Mouse (Mus musculus) olfactory bulb, adult 2 months (tissue): ENCODE data around the gene Ptprn2.

Experiments
- CTCF ChIP-seq: fragments of 200-500 bp; IDR thresholded peaks from 2 replicates; pipeline ENCODE4 v1.5.1; 2012; ENCODE audit warnings: low read depth, mild to moderate bottlenecking, low read length, moderate library complexity; ENCODE audit not compliant: insufficient read depth
- POLR2A ChIP-seq: fragments of 200-500 bp; IDR thresholded peaks from 2 replicates; pipeline ENCODE4 v1.6.1; 2012; ENCODE audit warnings: mild to moderate bottlenecking, low read depth, low read length, moderate library complexity; ENCODE audit not compliant: insufficient read depth

DNA sequence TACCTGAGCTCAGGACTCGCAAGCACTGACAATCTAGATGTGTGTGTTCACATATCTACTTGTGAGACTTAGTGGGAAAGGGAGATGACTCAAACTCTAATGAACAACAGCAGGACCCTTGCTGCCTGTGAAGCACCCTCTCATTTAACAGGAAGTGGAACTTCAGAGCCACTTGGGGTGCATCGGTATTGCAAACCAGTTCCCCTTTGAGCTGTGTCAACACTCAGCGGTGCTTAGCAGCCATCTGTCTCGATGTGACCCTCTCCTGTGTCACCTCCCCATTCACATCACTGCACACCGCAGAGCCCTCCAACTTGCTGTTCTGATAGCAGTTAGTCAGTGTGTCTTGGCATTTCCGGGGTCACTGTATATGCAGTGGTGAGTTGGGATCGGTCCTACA is 592.1 kb downstream of the Ptprn2 start:
- no peak for TF ChIP-seq CTCF
- no peak for TF ChIP-seq POLR2A
